19 mouse cellular contexts compared by ENCODE assay signal in the genomic region with DNA sequence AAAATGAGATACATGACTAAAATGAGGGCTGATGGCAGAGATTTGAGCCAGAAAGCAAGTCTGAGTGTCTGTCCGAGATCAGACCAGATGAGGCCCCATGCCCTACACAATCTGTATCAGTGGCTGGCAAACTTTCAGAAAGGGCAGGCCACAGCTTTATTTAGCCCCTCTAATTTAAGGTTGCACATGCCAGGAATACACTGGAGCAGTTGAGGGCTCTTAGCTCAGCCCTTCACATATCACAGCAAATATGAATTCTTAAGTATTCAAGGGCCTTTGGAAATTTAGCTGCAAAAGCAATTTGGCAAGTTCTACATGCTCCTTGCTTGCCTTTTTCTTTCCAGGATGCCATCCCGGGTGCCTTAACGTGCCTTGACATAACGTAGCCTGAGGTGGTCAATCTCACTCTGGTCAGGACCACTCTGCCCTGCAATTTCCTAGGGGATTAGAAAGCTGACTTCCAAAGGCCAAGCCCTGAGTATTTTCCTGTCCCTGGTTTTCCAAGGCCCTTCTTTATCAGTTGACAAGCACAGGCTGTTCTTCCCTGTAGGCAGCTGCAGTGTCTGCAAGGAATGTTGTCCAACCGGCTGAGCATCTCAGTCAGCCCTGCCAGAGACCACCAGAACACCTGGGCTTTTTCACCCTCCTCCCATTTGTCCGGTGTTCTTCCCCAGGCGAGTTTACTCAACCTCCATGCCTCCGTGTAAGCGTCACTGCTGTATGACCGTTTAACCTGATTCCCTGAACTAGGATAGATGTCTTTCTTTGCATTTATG. TPM values are rescaled to one million over a fixed set of nuclear protein-coding genes. Genes with fewer than 3 reads are reported as not detected.
DNase-seq lines count a peak whose midpoint lies in the region; ATAC-seq lines count a peak whose summit lies in the region.
"Had no signal": no experiment of that assay in that cellular context is flagged by ENCODE, and none has a peak within 500 bp of the region (broad histone marks: within the 10 kb centered on the region; RNA-seq: fewer than 3 reads in every experiment).

No protein-coding gene starts in this region.

- intact Hi-C loops in heart, postnatal 25 days (cut with DNase I): no loop called here
- intact Hi-C loops in left cerebral cortex, postnatal 14 days (cut with DNase I): no loop called here

- H3K4me3 ChIP-seq in heart, embryonic 11.5 days (ENCODE audit: low read depth, low read length): no peak overlapping the region
- no peak overlapping the region for H3K4me3 ChIP-seq in embryonic facial prominence, embryonic 11.5 days (ENCODE audit: low read depth, low read length)
- H3K4me3 ChIP-seq: left cerebral cortex, adult 2 months had no signal

- DNase-seq in heart, postnatal 25 days (ENCODE audit: low spot score): no peak
- peak; percentile 9 for DNase-seq in embryonic facial prominence, embryonic 11.5 days (ENCODE audit: low spot score)
- peak; percentile 6 for DNase-seq in heart, postnatal 4 days
- DNase-seq in lung, postnatal 10 days: peak; percentile 8
- DNase-seq in layer of hippocampus, adult 9-11 months: no peak
- no peak for DNase-seq in left cerebral cortex, postnatal 14 days (ENCODE audit: low spot score in 2 of 2)
- no peak for DNase-seq in kidney, postnatal 25 days
- DNase-seq: cerebellum, adult 8-10 months; forebrain, postnatal 0 days; kidney, postnatal 14 days; right cerebral cortex, postnatal 14 days; thymus, postnatal 36 days had no signal

- peaks cover 5% of the 10 kb centered on the region; the same call in 1 of the 2 replicates for H3K4me1 ChIP-seq in heart, embryonic 11.5 days (ENCODE audit: control insufficient read depth, insufficient read depth, low read length)
- no peaks in the 10 kb centered on the region for H3K4me1 ChIP-seq in embryonic facial prominence, embryonic 11.5 days (ENCODE audit: control insufficient read depth, insufficient read depth, low read length)

- peak overlapping the region; percentile 59 for H3K27ac ChIP-seq in heart, embryonic 11.5 days (ENCODE audit: low read depth, low read length)
- no peak overlapping the region for H3K27ac ChIP-seq in embryonic facial prominence, embryonic 11.5 days (replicated peaks; ENCODE audit: low read depth, low read length)
- H3K27ac ChIP-seq: left cerebral cortex, adult 2 months had no signal

- no peak for ATAC-seq in heart, embryonic 11.5 days (replicated peaks; ENCODE audit: insufficient number of reproducible peaks, low FRiP score, low TSS enrichment)
- no peak for ATAC-seq in embryonic facial prominence, embryonic 11.5 days (replicated peaks; ENCODE audit: insufficient number of reproducible peaks, low FRiP score, low TSS enrichment, low read depth)
- ATAC-seq: forebrain, postnatal 0 days; inflammation-experienced regulatory T-cells, adult 6 months had no signal

- no peaks in the 10 kb centered on the region for H3K9me3 ChIP-seq in heart, embryonic 11.5 days (replicated peaks; ENCODE audit: control insufficient read depth, low read length)
- no peaks in the 10 kb centered on the region for H3K9me3 ChIP-seq in embryonic facial prominence, embryonic 11.5 days (replicated peaks; ENCODE audit: control insufficient read depth, low read length)

- H3K27me3 ChIP-seq in heart, embryonic 11.5 days (ENCODE audit: control insufficient read depth, insufficient read depth, low read length): no peaks in the 10 kb centered on the region; the same call in 1 of the 2 replicates
- H3K27me3 ChIP-seq in embryonic facial prominence, embryonic 11.5 days (ENCODE audit: control insufficient read depth, insufficient read depth, low read length): no peaks in the 10 kb centered on the region

- no peaks in the 10 kb centered on the region for H3K36me3 ChIP-seq in heart, embryonic 11.5 days (ENCODE audit: control insufficient read depth, insufficient read depth, low read length)
- no peaks in the 10 kb centered on the region for H3K36me3 ChIP-seq in embryonic facial prominence, embryonic 11.5 days (replicated peaks; ENCODE audit: control insufficient read depth, insufficient read depth, low read depth, low read length)

- no peak overlapping the region for H3K4me2 ChIP-seq in heart, embryonic 11.5 days
- H3K4me2 ChIP-seq in embryonic facial prominence, embryonic 11.5 days (ENCODE audit: low read depth, low read length): no peak overlapping the region

- WGBS in heart, embryonic 11.5 days (ENCODE audit: insufficient replicate concordance): 52% methylated on average over 10 of the region's 10 CpGs
- whole genome bisulfite sequencing in embryonic facial prominence, embryonic 11.5 days: 50% methylated on average over 10 of the region's 10 CpGs

- no peak overlapping the region for H3K9ac ChIP-seq in heart, embryonic 11.5 days (ENCODE audit: low read depth, low read length)
- H3K9ac ChIP-seq in embryonic facial prominence, embryonic 11.5 days (replicated peaks; ENCODE audit: low read length): no peak overlapping the region
- H3K9ac ChIP-seq: forebrain, postnatal 0 days had no signal

RNA-seq across cellular contexts. Expression of gene Frmd7, which starts 25.8 kb away (rescaled TPM):
- polyA plus RNA-seq in heart, embryonic 11.5 days (2014; fragmentation: Nextera tagmentation; extraction: Ambion mirVana): 0.24 TPM in 1 of 2 replicates, not detected in the other
- total RNA-seq in heart, postnatal 25 days (2021): not detected
- polyA plus RNA-seq in embryonic facial prominence, embryonic 11.5 days (2014; fragmentation: Nextera tagmentation; extraction: Ambion mirVana): not detected in 2 replicates
- not detected for total RNA-seq in heart, postnatal 4 days (2021)
- 1 to 10 TPM in 1 of 2 experiments, under 1 TPM in 1; 0.44 to 1.1 TPM for total RNA-seq in left cerebral cortex, postnatal 14 days (2021)
- total RNA-seq: liver, adult 2 months; megakaryocyte-erythroid progenitor cell, adult 5-6 weeks; MEL had no signal
- polyA plus RNA-seq: C2C12; inflammation-experienced regulatory T-cells, adult 6 months; liver, adult 2 months had no signal

RNA-seq across cellular contexts. Expression of gene Rap2c, which starts 49.5 kb away (rescaled TPM):
- 30.9 and 32.5 TPM in 2 replicates for polyA plus RNA-seq in heart, embryonic 11.5 days (2014; fragmentation: Nextera tagmentation; extraction: Ambion mirVana)
- 10 to 100 TPM; 20.9 to 21.7 TPM for total RNA-seq in heart, postnatal 25 days (2021)
- 43.8 and 51.8 TPM in 2 replicates for polyA plus RNA-seq in embryonic facial prominence, embryonic 11.5 days (2014; fragmentation: Nextera tagmentation; extraction: Ambion mirVana)
- total RNA-seq in heart, postnatal 4 days (2021): 10 to 100 TPM; 34.8 to 36.9 TPM
- 10 to 100 TPM; 24.9 to 25.1 TPM for total RNA-seq in left cerebral cortex, postnatal 14 days (2021)

Comparison
In these comparisons a context has a peak if more than half of its experiments do, and no peak if none do; other contexts are left out.
1. DNase-seq: peak in embryonic facial prominence, embryonic 11.5 days (single experiment), heart, postnatal 4 days (single experiment) and lung, postnatal 10 days (single experiment); none in heart, postnatal 25 days (single experiment), layer of hippocampus, adult 9-11 months (single experiment), left cerebral cortex, postnatal 14 days (0 of 2) and kidney, postnatal 25 days (0 of 2).